Mouse (Mus musculus): ENCODE data around the gene Nfkbib. TPM values are rescaled to one million over a fixed set of nuclear protein-coding genes. Genes with fewer than 3 reads are reported as not detected.

The Nfkbib gene
- polyA plus RNA-seq, 1 experiment from 2014 or later, result 38.7 TPM

- no peaks in the 10 kb centered on the region for H3K27me3 ChIP-seq (replicated peaks)
- H3K4me2 ChIP-seq, result no peak overlapping the region
- peaks cover 15% of the 10 kb centered on the region for H3K4me1 ChIP-seq
- no peak overlapping the region for H3K9ac ChIP-seq
- WGBS, result 86% methylated on average over 8 of the region's 8 CpGs
- H3K27ac ChIP-seq, result peak overlapping the region; percentile 83; the same call in 1 of the 2 replicates
- H3K36me3 ChIP-seq, result no peaks in the 10 kb centered on the region
- no peaks in the 10 kb centered on the region for H3K9me3 ChIP-seq
- no peak for ATAC-seq (ENCODE audit: insufficient read depth, low FRiP score, low read depth)
- no peak overlapping the region for H3K4me3 ChIP-seq (replicated peaks)
These were observed 13.9 kb upstream of the Nfkbib start for GRCm38 (mm10) chr7:28781261-28781663.

GRCm38 (mm10) chr7:28780857-28781256 is 13.5 kb upstream of the Nfkbib start:
- no peaks in the 10 kb centered on the region for H3K9me3 ChIP-seq
- no peak overlapping the region for H3K9ac ChIP-seq
- peaks cover 15% of the 10 kb centered on the region for H3K4me1 ChIP-seq
- H3K36me3 ChIP-seq, result 0 out of 2 replicates have a peak, but pooled peaks cover 1% of the 10 kb centered on the region
- WGBS, result 74% methylated on average over 7 of the region's 7 CpGs
- no peak overlapping the region for H3K4me2 ChIP-seq
- no peak overlapping the region for H3K4me3 ChIP-seq (replicated peaks)
- no peak for ATAC-seq (ENCODE audit: insufficient read depth, low FRiP score, low read depth)
- H3K27ac ChIP-seq, result 0 out of 2 replicates have a peak overlapping the region, but pooled peaks have one; percentile 83
- H3K27me3 ChIP-seq (replicated peaks), result no peaks in the 10 kb centered on the region

GRCm38 (mm10) chr7:28780067-28780658 is 12.9 kb upstream of the Nfkbib start:
- H3K9ac ChIP-seq, result no peak overlapping the region
- 0 out of 2 replicates have a peak, but pooled peaks cover 3% of the 10 kb centered on the region for H3K36me3 ChIP-seq
- H3K4me2 ChIP-seq, result no peak overlapping the region
- ATAC-seq (ENCODE audit: insufficient read depth, low FRiP score, low read depth), result peak; percentile 68
- no peaks in the 10 kb centered on the region for H3K9me3 ChIP-seq
- no peaks in the 10 kb centered on the region for H3K27me3 ChIP-seq (replicated peaks)
- H3K27ac ChIP-seq, result peak overlapping the region; percentile 83
- WGBS, result 40% methylated on average over 6 of the region's 6 CpGs
- H3K4me1 ChIP-seq, result peaks cover 15% of the 10 kb centered on the region
- no peak overlapping the region for H3K4me3 ChIP-seq (replicated peaks)

GRCm38 (mm10) chr7:28778825-28779224 is 11.5 kb upstream of the Nfkbib start:
- Histone ChIP-seq H3K27me3 (replicated peaks) (no peaks in the 10 kb centered on the region), H3K4me3 (replicated peaks) (no peak overlapping the region), H3K9ac (no peak overlapping the region), H3K4me2 (no peak overlapping the region), H3K36me3 (0 out of 2 replicates have a peak, but pooled peaks cover 3% of the 10 kb centered on the region), H3K9me3 (no peaks in the 10 kb centered on the region), H3K27ac (no peak overlapping the region), H3K4me1 (peaks cover 15% of the 10 kb centered on the region)
- 83% methylated on average over 9 of the region's 9 CpGs for WGBS
- ATAC-seq (ENCODE audit: insufficient read depth, low FRiP score, low read depth), result no peak

- H3K4me1 ChIP-seq, result peaks cover under 1% of the 10 kb centered on the region
- H3K9me3 ChIP-seq, result no peaks in the 10 kb centered on the region
- no peak overlapping the region for H3K4me2 ChIP-seq
- no peak for ATAC-seq (ENCODE audit: insufficient read depth, low FRiP score, low read depth)
- 86% methylated on average over 7 of the region's 7 CpGs for WGBS
- no peak overlapping the region for H3K27ac ChIP-seq
- no peak overlapping the region for H3K4me3 ChIP-seq (replicated peaks)
- H3K27me3 ChIP-seq (replicated peaks), result no peaks in the 10 kb centered on the region
- peaks cover 3% of the 10 kb centered on the region; the same call in 1 of the 2 replicates for H3K36me3 ChIP-seq
- H3K9ac ChIP-seq, result no peak overlapping the region
These were observed 7.8 kb upstream of the Nfkbib start for GRCm38 (mm10) chr7:28775129-28775528.

GRCm38 (mm10) chr7:28774164-28774563 is 6.9 kb upstream of the Nfkbib start:
- H3K4me3 ChIP-seq (replicated peaks), result no peak overlapping the region
- H3K27ac ChIP-seq, result no peak overlapping the region
- H3K4me2 ChIP-seq, result no peak overlapping the region
- H3K36me3 ChIP-seq, result peaks cover 3% of the 10 kb centered on the region; the same call in 1 of the 2 replicates
- no peaks in the 10 kb centered on the region for H3K9me3 ChIP-seq
- no peaks in the 10 kb centered on the region for H3K27me3 ChIP-seq (replicated peaks)
- H3K9ac ChIP-seq, result no peak overlapping the region
- ATAC-seq (ENCODE audit: insufficient read depth, low FRiP score, low read depth), result no peak
- H3K4me1 ChIP-seq, result no peaks in the 10 kb centered on the region
- WGBS, result 82% methylated on average over 12 of the region's 12 CpGs

GRCm38 (mm10) chr7:28773163-28773562 is 5.9 kb upstream of the Nfkbib start:
- Histone ChIP-seq H3K27me3 (replicated peaks) (no peaks in the 10 kb centered on the region), H3K4me3 (replicated peaks) (no peak overlapping the region), H3K9ac (no peak overlapping the region), H3K4me1 (no peaks in the 10 kb centered on the region), H3K4me2 (no peak overlapping the region), H3K36me3 (peaks cover 3% of the 10 kb centered on the region; the same call in 1 of the 2 replicates), H3K9me3 (no peaks in the 10 kb centered on the region), H3K27ac (no peak overlapping the region)
- peak; percentile 23; the same call in 1 of the 2 replicates for ATAC-seq (ENCODE audit: insufficient read depth, low FRiP score, low read depth)
- 75% methylated on average over 3 of the region's 3 CpGs for WGBS

- peaks cover 3% of the 10 kb centered on the region; the same call in 1 of the 2 replicates for H3K36me3 ChIP-seq
- H3K9me3 ChIP-seq, result no peaks in the 10 kb centered on the region
- H3K4me1 ChIP-seq, result peaks cover 11% of the 10 kb centered on the region
- no peak overlapping the region for H3K4me2 ChIP-seq
- no peak overlapping the region for H3K9ac ChIP-seq
- H3K27me3 ChIP-seq (replicated peaks), result no peaks in the 10 kb centered on the region
- ATAC-seq (ENCODE audit: insufficient read depth, low FRiP score, low read depth), result no peak
- H3K4me3 ChIP-seq (replicated peaks), result no peak overlapping the region
- 88% methylated on average over 11 of the region's 11 CpGs for WGBS
- no peak overlapping the region for H3K27ac ChIP-seq
These were observed 4.6 kb upstream of the Nfkbib start for GRCm38 (mm10) chr7:28771867-28772266.

GRCm38 (mm10) chr7:28770309-28770708 is 3.0 kb upstream of the Nfkbib start:
- H3K27me3 ChIP-seq (replicated peaks), result no peaks in the 10 kb centered on the region
- H3K9me3 ChIP-seq, result no peaks in the 10 kb centered on the region
- no peak overlapping the region for H3K27ac ChIP-seq
- no peak overlapping the region for H3K4me2 ChIP-seq
- WGBS, result 88% methylated on average over 3 of the region's 3 CpGs
- peaks cover 18% of the 10 kb centered on the region for H3K4me1 ChIP-seq
- H3K9ac ChIP-seq, result no peak overlapping the region
- no peak for ATAC-seq (ENCODE audit: insufficient read depth, low FRiP score, low read depth)
- H3K4me3 ChIP-seq (replicated peaks), result no peak overlapping the region
- no peaks in the 10 kb centered on the region; the same call in 1 of the 2 replicates for H3K36me3 ChIP-seq

- WGBS, result 89% methylated on average over 9 of the region's 9 CpGs
These were observed 2.2 kb upstream of the Nfkbib start for GRCm38 (mm10) chr7:28769414-28769958.

GRCm38 (mm10) chr7:28766910-28767309 is 402 bp downstream of the Nfkbib start:
- ATAC-seq (ENCODE audit: insufficient read depth, low FRiP score, low read depth), result no peak
- Histone ChIP-seq H3K4me3 (replicated peaks) (peak overlapping the region; percentile 88), H3K27me3 (replicated peaks) (no peaks in the 10 kb centered on the region), H3K9me3 (no peaks in the 10 kb centered on the region), H3K9ac (peak overlapping the region; percentile 54), H3K4me2 (peak overlapping the region; percentile 65), H3K4me1 (peaks cover 19% of the 10 kb centered on the region), H3K27ac (no peak overlapping the region), H3K36me3 (peaks cover under 1% of the 10 kb centered on the region; the same call in 1 of the 2 replicates)
- 5% methylated on average over 14 of the region's 14 CpGs for WGBS

More at GRCm38 (mm10) chr7:28769414-28769958, 2.2 kb upstream of the Nfkbib start:
- no peak for ATAC-seq (ENCODE audit: insufficient read depth, low FRiP score, low read depth)
- Histone ChIP-seq H3K9ac (no peak overlapping the region), H3K36me3 (no peaks in the 10 kb centered on the region; the same call in 1 of the 2 replicates), H3K4me1 (peaks cover 19% of the 10 kb centered on the region), H3K27ac (no peak overlapping the region), H3K4me3 (replicated peaks) (no peak overlapping the region), H3K4me2 (no peak overlapping the region), H3K9me3 (no peaks in the 10 kb centered on the region), H3K27me3 (replicated peaks) (no peaks in the 10 kb centered on the region)

GRCm38 (mm10) chr7:28766173-28766879 is 986 bp downstream of the Nfkbib start, which contains the start of gene Sirt2:
Sirt2 (plus strand) TSS chr7:28766735.
- Histone ChIP-seq H3K4me2 (peak within 1 kb of the TSS; percentile 68), H3K9ac (peak within 1 kb of the TSS; percentile 54), H3K4me1 (peaks cover 19% of the 10 kb centered on the region), H3K27me3 (replicated peaks) (no peaks in the 10 kb centered on the region), H3K4me3 (replicated peaks) (peak within 1 kb of the TSS; percentile 88), H3K27ac (no peak within 1 kb of the TSS), H3K9me3 (no peaks in the 10 kb centered on the region), H3K36me3 (peaks cover 7% of the 10 kb centered on the region; the same call in 1 of the 2 replicates)
- ATAC-seq (ENCODE audit: insufficient read depth, low FRiP score, low read depth), result peak; percentile 97
- under 1% methylated on average over 45 of the region's 45 CpGs for WGBS

Measured in stomach, embryonic 15.5 days (tissue).